Mouse (Mus musculus): Measurements from ENCODE around the gene AI837181. TPM values are rescaled to one million over a fixed set of nuclear protein-coding genes. Genes with fewer than 3 reads are reported as not detected.

Gene AI837181
- total RNA-seq, 2 experiments from 2014 or later: 11.7 to 13.7 TPM

- no peak for ATAC-seq (replicated peaks; ENCODE audit: low FRiP score, poor library complexity, severe bottlenecking)
Observed at GRCm38 (mm10) chr19:5463791-5464562, 39.0 kb downstream of the AI837181 start.

GRCm38 (mm10) chr19:5465037-5465436 is 40.1 kb downstream of the AI837181 start:
- no peak for ATAC-seq (replicated peaks; ENCODE audit: low FRiP score, poor library complexity, severe bottlenecking)

- no peak for ATAC-seq (replicated peaks; ENCODE audit: low FRiP score, poor library complexity, severe bottlenecking)
Observed at GRCm38 (mm10) chr19:5466916-5467500, 42.1 kb downstream of the AI837181 start.

GRCm38 (mm10) chr19:5468374-5468773 is 43.4 kb downstream of the AI837181 start, which contains the start of gene Ctsw:
Gene Ctsw (minus strand): TSS chr19:5468507.
- ATAC-seq (replicated peaks; ENCODE audit: low FRiP score, poor library complexity, severe bottlenecking): no peak

GRCm38 (mm10) chr19:5471846-5472245 is 46.9 kb downstream of the AI837181 start:
- ATAC-seq (replicated peaks; ENCODE audit: low FRiP score, poor library complexity, severe bottlenecking): no peak

- ATAC-seq (replicated peaks; ENCODE audit: low FRiP score, poor library complexity, severe bottlenecking): no peak
Observed at GRCm38 (mm10) chr19:5472857-5473256, 47.9 kb downstream of the AI837181 start.

- ATAC-seq (replicated peaks; ENCODE audit: low FRiP score, poor library complexity, severe bottlenecking): no peak
Observed at GRCm38 (mm10) chr19:5473720-5474119, 48.8 kb downstream of the AI837181 start, which contains the start of gene Efemp2. Gene Efemp2 (plus strand): TSS chr19:5473954.

GRCm38 (mm10) chr19:5474281-5475068 is 49.5 kb downstream of the AI837181 start:
- ATAC-seq (replicated peaks; ENCODE audit: low FRiP score, poor library complexity, severe bottlenecking): no peak

- ATAC-seq (replicated peaks; ENCODE audit: low FRiP score, poor library complexity, severe bottlenecking): no peak
Observed at GRCm38 (mm10) chr19:5475069-5475714, 50.2 kb downstream of the AI837181 start.

Other genes starting within 250 kb of the AI837181 start
- 13.4 and 29.2 TPM in 2 replicates for gene Pacs1, start 152.0 kb upstream of the AI837181 start, total RNA-seq (2015; ENCODE audit: low replicate concordance)
- gene Pacs1, start 152.0 kb upstream of the AI837181 start, total RNA-seq (2017; ENCODE audit: low replicate concordance): 6.8 and 15.5 TPM in 2 replicates
- gene Sf3b2, start 129.7 kb upstream of the AI837181 start, total RNA-seq (2015; ENCODE audit: low replicate concordance): 82.5 and 114 TPM in 2 replicates
- 107 and 146 TPM in 2 replicates for gene Sf3b2, start 129.7 kb upstream of the AI837181 start, total RNA-seq (2017; ENCODE audit: low replicate concordance)
- not detected in 2 replicates for gene Gal3st3, start 126.8 kb upstream of the AI837181 start, total RNA-seq (2015; ENCODE audit: low replicate concordance)
- not detected in 2 replicates for gene Gal3st3, start 126.8 kb upstream of the AI837181 start, total RNA-seq (2017; ENCODE audit: low replicate concordance)
- not detected in 2 replicates for gene Catsper1, start 89.4 kb upstream of the AI837181 start, total RNA-seq (2015; ENCODE audit: low replicate concordance)
- gene Catsper1, start 89.4 kb upstream of the AI837181 start, total RNA-seq (2017; ENCODE audit: low replicate concordance): not detected in 2 replicates
- gene Cst6, start 75.6 kb upstream of the AI837181 start, total RNA-seq (2015; ENCODE audit: low replicate concordance): 0.42 TPM in 1 of 2 replicates, not detected in the other
- gene Cst6, start 75.6 kb upstream of the AI837181 start, total RNA-seq (2017; ENCODE audit: low replicate concordance): not detected in 2 replicates
- 26.0 and 27.0 TPM in 2 replicates for gene Eif1ad, start 58.4 kb upstream of the AI837181 start, total RNA-seq (2015; ENCODE audit: low replicate concordance)
- gene Eif1ad, start 58.4 kb upstream of the AI837181 start, total RNA-seq (2017; ENCODE audit: low replicate concordance): 33.9 and 45.0 TPM in 2 replicates
- gene Banf1, start 58.0 kb upstream of the AI837181 start, total RNA-seq (2015; ENCODE audit: low replicate concordance): 150 and 163 TPM in 2 replicates
- gene Banf1, start 58.0 kb upstream of the AI837181 start, total RNA-seq (2017; ENCODE audit: low replicate concordance): 29.1 and 34.9 TPM in 2 replicates
- 73.4 and 90.8 TPM in 2 replicates for gene Sart1, start 36.4 kb upstream of the AI837181 start, total RNA-seq (2015; ENCODE audit: low replicate concordance)
- gene Sart1, start 36.4 kb upstream of the AI837181 start, total RNA-seq (2017; ENCODE audit: low replicate concordance): 62.2 and 94.3 TPM in 2 replicates
- gene Tsga10ip, start 22.6 kb upstream of the AI837181 start, total RNA-seq (2015; ENCODE audit: low replicate concordance): not detected in 2 replicates
- not detected in 2 replicates for gene Tsga10ip, start 22.6 kb upstream of the AI837181 start, total RNA-seq (2017; ENCODE audit: low replicate concordance)
- gene Drap1, start 165 bp upstream of the AI837181 start, total RNA-seq (2015; ENCODE audit: low replicate concordance): 22.3 and 31.0 TPM in 2 replicates
- gene Drap1, start 165 bp upstream of the AI837181 start, total RNA-seq (2017; ENCODE audit: low replicate concordance): 8.3 and 25.4 TPM in 2 replicates
- gene Fosl1, start 22.4 kb downstream of the AI837181 start, total RNA-seq (2015; ENCODE audit: low replicate concordance): not detected in 2 replicates
- gene Fosl1, start 22.4 kb downstream of the AI837181 start, total RNA-seq (2017; ENCODE audit: low replicate concordance): not detected in 2 replicates
- not detected in 2 replicates for gene Ccdc85b, start 32.8 kb downstream of the AI837181 start, total RNA-seq (2015; ENCODE audit: low replicate concordance)
- gene Ccdc85b, start 32.8 kb downstream of the AI837181 start, total RNA-seq (2017; ENCODE audit: low replicate concordance): 1.2 TPM in 1 of 2 replicates, not detected in the other
- 11.5 and 21.8 TPM in 2 replicates for gene Fibp, start 35.5 kb downstream of the AI837181 start, total RNA-seq (2015; ENCODE audit: low replicate concordance)
- gene Fibp, start 35.5 kb downstream of the AI837181 start, total RNA-seq (2017; ENCODE audit: low replicate concordance): 29.0 and 32.5 TPM in 2 replicates
- 6.3 TPM in 1 of 2 replicates, not detected in the other for gene Ctsw, start 43.4 kb downstream of the AI837181 start, total RNA-seq (2015; ENCODE audit: low replicate concordance)
- gene Ctsw, start 43.4 kb downstream of the AI837181 start, total RNA-seq (2017; ENCODE audit: low replicate concordance): not detected in 2 replicates
- 5.0 TPM in 1 of 2 replicates, not detected in the other for gene Efemp2, start 48.8 kb downstream of the AI837181 start, total RNA-seq (2015; ENCODE audit: low replicate concordance)
- gene Efemp2, start 48.8 kb downstream of the AI837181 start, total RNA-seq (2017; ENCODE audit: low replicate concordance): not detected in 2 replicates
- gene Mus81, start 63.3 kb downstream of the AI837181 start, total RNA-seq (2015; ENCODE audit: low replicate concordance): 2.5 and 59.5 TPM in 2 replicates
- 6.5 and 11.2 TPM in 2 replicates for gene Mus81, start 63.3 kb downstream of the AI837181 start, total RNA-seq (2017; ENCODE audit: low replicate concordance)
- gene Cfl1, start 65.3 kb downstream of the AI837181 start, total RNA-seq (2015; ENCODE audit: low replicate concordance): 720 and 762 TPM in 2 replicates
- 460 and 469 TPM in 2 replicates for gene Cfl1, start 65.3 kb downstream of the AI837181 start, total RNA-seq (2017; ENCODE audit: low replicate concordance)
- 21.4 and 25.6 TPM in 2 replicates for gene 1700020D05Rik, start 78.6 kb downstream of the AI837181 start, total RNA-seq (2015; ENCODE audit: low replicate concordance)
- gene 1700020D05Rik, start 78.6 kb downstream of the AI837181 start, total RNA-seq (2017; ENCODE audit: low replicate concordance): 13.8 and 18.7 TPM in 2 replicates
- gene Snx32, start 85.4 kb downstream of the AI837181 start, total RNA-seq (2015; ENCODE audit: low replicate concordance): 35.3 and 43.6 TPM in 2 replicates
- gene Snx32, start 85.4 kb downstream of the AI837181 start, total RNA-seq (2017; ENCODE audit: low replicate concordance): 42.5 and 42.7 TPM in 2 replicates
- gene Ovol1, start 135.5 kb downstream of the AI837181 start, total RNA-seq (2015; ENCODE audit: low replicate concordance): not detected in 2 replicates
- gene Ovol1, start 135.5 kb downstream of the AI837181 start, total RNA-seq (2017; ENCODE audit: low replicate concordance): not detected in 2 replicates
- gene Ap5b1, start 142.9 kb downstream of the AI837181 start, total RNA-seq (2015; ENCODE audit: low replicate concordance): 3.8 and 8.3 TPM in 2 replicates
- 6.4 and 11.0 TPM in 2 replicates for gene Ap5b1, start 142.9 kb downstream of the AI837181 start, total RNA-seq (2017; ENCODE audit: low replicate concordance)
- gene Rnaseh2c, start 176.7 kb downstream of the AI837181 start, total RNA-seq (2015; ENCODE audit: low replicate concordance): 87.2 and 123 TPM in 2 replicates
- 36.2 and 100.0 TPM in 2 replicates for gene Rnaseh2c, start 176.7 kb downstream of the AI837181 start, total RNA-seq (2017; ENCODE audit: low replicate concordance)
- gene Kat5, start 185.1 kb downstream of the AI837181 start, total RNA-seq (2015; ENCODE audit: low replicate concordance): 31.0 and 42.8 TPM in 2 replicates
- 29.1 and 35.0 TPM in 2 replicates for gene Kat5, start 185.1 kb downstream of the AI837181 start, total RNA-seq (2017; ENCODE audit: low replicate concordance)
- gene Rela, start 212.3 kb downstream of the AI837181 start, total RNA-seq (2015; ENCODE audit: low replicate concordance): 18.4 and 26.0 TPM in 2 replicates
- 7.2 and 14.8 TPM in 2 replicates for gene Rela, start 212.3 kb downstream of the AI837181 start, total RNA-seq (2017; ENCODE audit: low replicate concordance)
- gene Sipa1, start 238.6 kb downstream of the AI837181 start, total RNA-seq (2015; ENCODE audit: low replicate concordance): 97.7 and 126 TPM in 2 replicates
- gene Sipa1, start 238.6 kb downstream of the AI837181 start, total RNA-seq (2017; ENCODE audit: low replicate concordance): 127 and 129 TPM in 2 replicates